Mouse (Mus musculus) urinary bladder, postnatal 4 days (tissue): ENCODE data around the gene Syne2.
"Not testable (repeated sequence)": the region's sequence is repeated elsewhere in the genome, so short reads cannot be mapped to it uniquely, and the experiment has no call there.

ENCODE experiments used
- DNase-seq, 2 experiments: peaks; one replicate each; pipeline ENCODE4 v3.0.0; 2021 to 2022; ENCODE audit warnings: low spot score in 2 of 2

The Syne2 gene

DNA sequence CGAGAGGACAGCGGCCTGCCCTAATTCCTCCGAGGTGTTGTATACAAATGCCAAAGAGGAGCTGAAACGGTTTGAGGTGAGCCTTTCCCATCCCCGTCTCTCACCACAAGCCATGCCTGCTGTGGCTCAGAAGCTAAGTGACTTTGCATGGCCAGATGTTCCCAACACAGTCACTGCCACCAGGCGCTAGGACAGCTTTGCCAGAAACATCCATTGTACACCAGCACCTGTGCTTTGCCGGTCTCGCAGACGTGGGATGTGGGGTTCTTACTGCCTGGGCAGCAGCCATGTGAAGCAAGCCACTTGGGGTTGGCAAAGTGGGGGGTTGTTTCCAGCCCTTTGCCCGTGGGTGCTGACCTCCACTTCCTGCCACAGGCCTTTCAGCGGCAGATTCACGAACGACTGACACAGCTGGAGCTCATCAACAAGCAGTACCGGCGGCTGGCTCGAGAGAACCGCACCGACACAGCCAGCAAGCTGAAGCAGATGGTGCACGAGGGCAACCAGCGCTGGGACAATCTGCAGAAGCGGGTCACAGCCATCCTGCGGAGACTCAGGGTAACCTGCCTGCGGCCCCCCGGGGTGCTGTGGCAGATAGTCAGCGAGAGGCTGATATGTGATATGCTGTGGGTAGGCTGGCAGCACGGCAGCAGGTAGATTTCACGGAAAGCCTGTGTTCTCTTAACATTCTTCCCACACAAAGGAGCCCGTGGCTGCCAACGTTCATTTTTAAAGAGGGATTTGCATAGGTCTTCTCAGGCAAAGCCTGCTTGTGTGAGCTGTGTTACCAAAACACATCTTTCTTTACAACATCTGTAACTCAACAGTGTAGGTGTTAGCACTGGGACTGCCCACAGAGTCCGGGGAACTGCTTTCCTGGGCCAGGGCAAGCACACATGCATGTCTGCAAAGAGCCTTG is 277.4 kb downstream of the Syne2 start:
- DNase-seq, result no peak

DNA sequence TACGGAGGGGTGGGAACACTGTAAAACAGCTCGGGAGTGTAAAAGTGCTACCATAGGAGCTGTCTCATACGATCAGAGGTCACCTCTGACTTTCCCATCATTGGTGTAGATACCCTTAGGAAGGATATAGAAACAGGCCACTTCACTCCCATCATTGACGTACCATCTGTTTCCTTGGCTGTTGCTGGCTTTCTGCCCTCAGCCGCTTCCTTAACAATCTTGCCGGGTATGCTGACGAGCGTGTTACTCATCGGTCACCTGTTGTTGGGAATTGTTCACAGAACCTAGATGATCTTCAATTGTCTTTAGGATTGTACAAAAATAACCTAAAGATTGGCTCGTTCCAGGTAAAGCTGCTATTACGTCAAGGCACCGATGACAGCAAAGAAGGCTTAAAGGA is 284.7 kb downstream of the Syne2 start:
- no peak for DNase-seq

DNA sequence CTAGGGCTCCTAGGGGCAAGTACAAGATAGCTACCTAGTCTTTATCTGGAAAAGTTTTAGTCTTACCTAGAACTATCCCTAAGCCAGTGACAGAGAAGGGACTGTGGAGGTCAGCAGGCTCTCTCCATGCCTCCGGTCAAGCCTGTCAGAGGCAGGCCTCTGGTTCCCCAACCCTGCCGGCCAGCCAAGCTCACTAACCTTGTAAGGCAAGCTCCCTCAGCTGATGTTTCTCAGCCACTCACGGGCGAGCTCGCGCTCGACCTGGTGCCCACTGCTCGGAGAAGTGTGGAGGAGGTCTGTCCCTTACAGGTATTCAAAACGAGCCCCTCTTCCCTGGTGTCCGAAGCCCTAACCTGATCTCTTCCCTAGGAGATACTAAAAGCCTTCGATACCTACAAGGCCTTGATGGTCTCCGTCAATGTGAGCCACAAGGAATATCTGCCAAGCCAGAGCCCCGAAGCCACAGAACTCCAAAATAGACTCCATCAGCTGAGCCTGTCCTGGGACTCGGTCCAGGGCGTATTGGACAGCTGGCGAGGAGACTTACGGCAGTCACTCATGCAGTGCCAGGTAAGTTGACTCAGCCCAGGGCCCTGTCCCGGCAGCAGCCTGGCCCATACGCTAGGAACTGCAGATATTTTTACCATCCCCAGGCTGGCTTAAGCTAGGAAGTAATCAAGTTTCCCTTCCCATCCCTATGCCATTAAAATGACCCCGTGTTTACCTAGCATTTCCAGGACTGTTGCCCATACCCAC is 286.8 kb downstream of the Syne2 start:
- no peak for DNase-seq

DNA sequence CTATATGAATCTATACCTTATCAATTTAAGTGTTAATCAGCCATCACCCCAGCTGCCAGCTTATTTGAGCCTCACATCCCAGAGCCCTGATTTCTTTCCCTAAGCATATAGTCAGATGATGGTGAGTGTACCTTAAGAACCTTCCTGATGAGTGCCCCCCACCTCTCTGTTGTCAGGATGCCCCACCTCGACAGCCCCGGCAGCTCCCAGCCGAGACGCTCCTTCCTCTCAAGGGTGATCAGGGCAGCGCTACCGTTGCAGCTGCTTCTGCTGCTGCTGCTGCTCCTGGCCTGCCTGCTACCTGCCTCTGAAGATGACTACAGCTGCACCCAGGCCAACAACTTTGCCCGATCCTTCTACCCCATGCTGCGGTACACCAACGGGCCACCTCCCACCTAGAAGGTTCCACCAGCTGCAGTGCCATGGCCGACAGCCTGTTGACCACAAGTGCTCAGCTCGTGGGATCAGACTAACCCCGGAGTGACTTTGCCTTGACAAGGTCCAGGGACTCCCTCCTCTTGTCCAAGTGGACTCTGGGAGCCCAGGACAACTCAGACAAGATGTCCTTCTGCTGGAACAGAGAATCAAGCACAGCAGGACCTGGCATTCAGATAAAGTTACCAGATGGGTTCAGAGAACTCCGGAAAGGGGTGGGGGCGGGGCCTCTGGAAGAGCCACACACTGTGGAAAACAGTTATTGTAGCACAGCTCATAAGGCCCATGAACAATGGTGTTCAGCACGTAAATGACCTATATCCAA is 291.9 kb downstream of the Syne2 start:
- DNase-seq, result no peak

DNA sequence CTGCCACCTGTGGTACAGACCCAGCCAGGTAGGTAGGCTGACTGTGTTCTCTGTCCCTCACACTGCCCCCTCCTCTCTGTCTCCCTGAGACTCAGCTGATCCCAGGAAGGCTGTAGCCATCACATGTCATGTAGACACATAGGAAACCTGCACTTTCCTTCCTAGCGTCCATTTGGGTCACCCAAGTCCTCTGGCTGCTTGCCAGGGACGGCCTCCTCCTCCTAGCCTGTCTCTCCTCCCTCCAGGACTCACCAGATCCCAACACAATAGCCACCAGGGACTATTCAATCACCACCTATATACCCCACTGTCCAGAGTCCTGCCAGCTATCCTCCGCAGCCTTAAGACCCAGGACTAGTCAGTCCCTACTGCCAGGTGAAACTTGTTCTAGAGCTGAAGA is 293.1 kb downstream of the Syne2 start:
- DNase-seq, result no peak

DNA sequence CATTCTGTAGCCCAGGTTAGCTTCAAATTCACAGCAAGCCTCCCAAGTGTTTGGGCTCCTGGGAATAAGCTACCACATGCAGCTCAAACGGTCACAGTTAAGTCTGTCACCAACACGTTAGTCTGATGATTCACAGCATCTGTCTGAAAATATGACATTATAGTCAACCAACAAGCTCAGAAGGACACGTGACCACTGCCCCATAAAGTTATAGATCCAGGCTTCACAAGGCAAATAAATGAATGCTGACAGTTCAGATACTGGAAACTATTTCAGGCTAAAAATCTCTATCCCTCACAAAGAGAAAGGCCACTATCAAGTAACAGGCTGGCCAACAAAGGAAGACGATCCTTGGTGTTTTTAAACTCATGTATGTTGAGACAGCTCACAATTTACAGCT is 298.6 kb downstream of the Syne2 start:
- no peak for DNase-seq

DNA sequence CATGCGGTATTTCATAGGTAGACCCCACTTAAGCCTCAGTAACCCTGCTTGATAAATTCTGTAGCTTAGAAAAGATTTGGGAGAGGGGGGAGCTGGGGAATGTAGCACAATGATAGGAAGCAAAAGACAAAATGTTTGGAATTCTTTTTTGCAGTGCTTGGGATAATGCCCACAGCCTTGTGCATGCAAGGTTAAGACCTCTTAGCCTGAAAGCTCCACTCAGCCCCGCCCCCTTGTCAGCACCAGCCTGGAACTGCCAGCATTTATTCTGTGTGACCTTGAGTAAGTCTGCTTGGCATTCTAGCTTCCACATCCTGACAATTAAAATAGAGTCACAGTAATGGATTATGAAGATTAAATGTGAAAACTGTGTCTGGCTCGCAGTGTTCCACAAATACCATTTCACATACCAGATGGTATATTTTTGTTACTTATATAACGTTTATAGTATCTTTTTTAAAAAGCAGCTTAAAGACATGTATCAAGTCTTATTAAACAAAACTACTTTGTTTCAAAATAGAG is 299.8 kb downstream of the Syne2 start:
- no peak for DNase-seq

DNA sequence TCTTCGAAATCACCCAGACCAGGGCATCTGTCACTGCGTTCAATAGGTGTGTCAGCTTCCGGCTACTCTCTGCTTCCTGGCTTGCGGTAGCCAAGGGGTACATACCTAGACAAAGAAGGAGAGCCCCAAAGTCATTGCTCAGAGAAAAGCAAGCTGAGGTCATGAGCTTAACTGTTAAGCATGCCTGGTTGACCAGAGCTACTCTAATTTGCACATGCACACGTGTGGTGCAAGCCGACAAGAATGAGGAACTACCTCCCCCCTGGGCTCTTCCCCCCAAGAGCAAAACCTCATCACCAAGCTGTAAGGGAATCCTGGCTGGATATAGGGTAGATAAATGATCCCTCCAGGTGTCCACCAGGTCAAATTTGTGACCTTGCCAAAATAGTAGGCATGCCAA is 305.3 kb downstream of the Syne2 start:
- no peak for DNase-seq

DNA sequence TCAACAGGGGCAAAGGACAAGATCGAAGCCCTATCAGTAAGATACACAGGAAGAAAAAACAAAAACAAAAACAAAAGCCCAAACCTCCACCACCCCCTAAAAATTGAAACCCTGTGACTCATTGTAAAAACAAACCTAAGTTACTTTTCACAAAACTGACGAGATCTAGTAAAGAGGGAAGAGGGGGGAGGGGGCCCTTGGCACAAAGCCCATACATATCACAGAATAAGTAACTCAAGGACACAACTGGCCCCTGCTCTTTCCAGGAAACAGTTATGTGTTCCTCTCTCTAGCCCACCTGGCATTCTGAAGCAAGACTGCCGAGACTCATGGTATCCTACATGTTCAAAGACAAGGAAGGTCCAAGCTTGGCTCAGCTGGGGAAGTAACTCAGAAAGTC is 310.4 kb downstream of the Syne2 start:
- no peak for DNase-seq

DNA sequence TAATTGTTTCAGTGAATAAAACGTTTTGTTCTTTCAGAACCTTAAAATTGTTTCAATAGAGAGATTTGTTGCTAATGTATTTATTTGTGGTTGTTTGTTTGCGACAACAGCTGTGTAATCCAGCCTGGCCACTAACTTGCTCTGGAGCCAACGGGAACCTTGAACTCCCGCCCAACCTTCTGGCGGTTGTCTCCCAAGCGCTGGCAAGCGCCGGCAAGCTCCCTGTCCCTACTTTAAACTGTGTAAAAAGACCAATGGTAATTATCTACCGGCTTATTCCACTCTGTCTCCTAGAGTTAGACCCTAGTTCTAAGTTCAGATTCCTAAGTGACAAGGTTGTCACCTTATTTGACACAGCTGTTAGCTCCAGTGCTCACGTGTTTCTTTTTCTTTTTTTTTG is 310.9 kb downstream of the Syne2 start:
- peak in 1 of 2 experiments; percentile 64 for DNase-seq

DNA sequence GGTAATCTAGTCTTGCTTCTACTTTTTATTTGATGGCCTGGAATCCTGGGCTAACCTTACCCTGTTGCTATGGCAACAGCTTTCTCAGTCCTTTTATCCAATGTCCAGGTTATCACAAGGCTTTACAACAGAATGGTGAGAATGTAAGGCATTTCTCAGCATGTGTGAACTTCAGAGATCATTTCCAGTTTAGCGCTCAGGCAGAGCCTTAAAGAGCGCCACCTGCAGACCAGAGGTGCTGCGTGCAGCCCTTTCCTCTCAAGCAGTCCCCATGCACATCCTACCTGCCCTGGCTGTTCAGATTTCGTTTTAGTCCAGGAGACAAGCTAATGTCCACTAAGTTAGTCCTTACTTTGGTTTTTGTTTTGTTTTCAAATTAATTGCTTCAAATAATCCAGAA is 312.3 kb downstream of the Syne2 start:
- no peak for DNase-seq

DNA sequence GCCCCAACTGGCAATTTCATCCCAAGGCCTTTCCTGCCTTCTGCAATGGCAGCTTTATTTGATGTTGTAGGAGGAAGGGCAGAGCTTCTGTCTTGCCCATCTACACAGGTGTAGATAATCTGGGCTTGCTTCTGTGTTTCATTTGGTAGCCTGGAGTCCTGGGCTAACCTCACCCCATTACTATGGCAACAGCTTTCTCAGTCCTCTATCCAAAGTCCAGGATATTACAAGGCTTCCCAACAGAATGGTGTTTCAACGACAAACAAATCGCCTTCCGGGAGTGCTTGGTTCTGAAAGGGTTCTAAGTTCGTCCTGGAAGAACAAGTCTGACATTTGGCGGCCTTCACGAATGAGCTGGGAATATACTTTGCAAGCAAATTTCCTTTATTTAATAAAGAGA is 313.0 kb downstream of the Syne2 start:
- no peak for DNase-seq

DNA sequence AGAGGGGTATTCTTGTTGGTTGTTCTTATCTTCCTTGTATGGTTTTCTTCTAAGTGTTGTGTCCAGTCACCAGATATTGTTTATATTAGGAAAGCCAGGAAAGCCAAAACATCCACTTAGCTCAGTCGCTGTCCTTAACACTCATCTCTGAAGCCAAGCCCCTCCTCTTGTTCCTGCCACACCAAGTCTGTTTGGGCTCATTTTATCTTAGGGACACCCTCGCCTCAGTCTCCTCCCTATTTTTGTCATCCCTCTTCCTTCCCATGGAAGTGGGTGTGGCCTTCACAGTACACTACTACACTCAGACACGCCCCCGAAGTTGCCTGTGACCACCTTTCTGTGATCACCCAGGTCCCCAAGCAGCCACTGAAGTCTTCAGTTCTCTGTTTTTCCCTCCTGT is 314.7 kb downstream of the Syne2 start:
- DNase-seq, result no peak

DNA sequence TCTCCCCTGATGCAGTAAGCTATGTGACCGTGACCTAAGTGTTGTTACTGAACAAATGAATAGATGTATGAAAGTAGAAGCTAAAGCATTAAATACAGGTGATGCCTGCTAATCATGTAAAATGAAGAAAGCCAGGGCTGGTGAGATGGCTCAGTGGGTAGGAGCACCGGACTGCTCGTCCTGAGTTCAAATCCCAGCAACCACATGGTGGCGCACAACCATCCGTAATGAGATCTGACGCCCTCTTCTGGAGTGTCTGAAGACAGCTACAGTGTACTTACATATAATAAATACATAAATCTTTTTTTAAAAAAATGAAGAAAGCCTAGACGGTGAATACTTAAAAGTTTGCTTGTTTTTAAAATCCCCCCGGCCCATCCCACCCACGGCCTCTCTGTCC is 315.1 kb downstream of the Syne2 start:
- not testable (repeated sequence) for DNase-seq

DNA sequence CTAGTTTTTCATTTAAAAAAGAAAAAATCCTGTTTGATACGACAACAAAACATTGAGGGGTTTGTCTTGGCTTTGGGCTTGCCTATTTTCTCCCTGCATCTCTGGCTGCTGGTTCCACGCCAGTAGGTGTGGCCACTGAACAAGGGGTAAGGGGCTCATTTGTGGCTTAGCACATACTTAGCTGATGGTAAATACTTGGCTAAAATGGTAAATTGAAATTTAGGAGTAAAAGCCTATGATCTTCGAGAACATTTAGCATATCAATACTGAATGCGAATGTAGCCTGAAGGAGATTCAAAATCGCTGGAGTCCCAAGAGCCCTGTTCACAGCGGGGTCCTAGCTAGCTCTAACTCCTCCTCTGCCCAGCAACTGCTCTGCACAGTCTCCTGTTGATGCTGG is 318.8 kb downstream of the Syne2 start:
- DNase-seq, result no peak

DNA sequence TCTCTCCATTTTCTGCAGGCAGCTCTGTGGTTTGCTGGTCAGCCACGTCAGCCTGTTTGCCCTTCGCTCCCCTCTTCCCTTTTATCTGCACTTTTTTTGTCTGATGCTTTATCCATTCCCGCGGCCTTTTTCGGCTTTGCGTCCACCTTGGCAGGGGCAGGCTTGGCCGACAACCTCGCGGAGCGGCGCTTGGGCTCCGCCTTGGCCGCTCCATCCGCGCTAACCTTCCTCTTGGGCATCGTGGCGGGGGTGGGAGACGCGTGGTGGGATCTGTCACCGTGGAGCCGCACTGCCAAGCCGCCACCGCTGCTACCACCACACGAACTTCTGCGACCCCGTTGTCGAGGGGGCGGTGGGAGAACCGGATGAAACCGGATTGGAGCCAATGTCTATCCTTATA is 334.5 kb downstream of the Syne2 start:
- DNase-seq, result not testable (repeated sequence)
